Mouse (Mus musculus) brain, embryonic 18.5 days (tissue): ENCODE results near the gene Cirbp.
A peak's percentile ranks its signal among the peaks of the same experiment; 100 is the strongest.

ENCODE experiments used
- DNase-seq: peaks from one replicate; pipeline ENCODE4 v3.0.0-alpha.2; 2012; ENCODE audit warnings: low read depth, low spot score

Cirbp gene

DNA sequence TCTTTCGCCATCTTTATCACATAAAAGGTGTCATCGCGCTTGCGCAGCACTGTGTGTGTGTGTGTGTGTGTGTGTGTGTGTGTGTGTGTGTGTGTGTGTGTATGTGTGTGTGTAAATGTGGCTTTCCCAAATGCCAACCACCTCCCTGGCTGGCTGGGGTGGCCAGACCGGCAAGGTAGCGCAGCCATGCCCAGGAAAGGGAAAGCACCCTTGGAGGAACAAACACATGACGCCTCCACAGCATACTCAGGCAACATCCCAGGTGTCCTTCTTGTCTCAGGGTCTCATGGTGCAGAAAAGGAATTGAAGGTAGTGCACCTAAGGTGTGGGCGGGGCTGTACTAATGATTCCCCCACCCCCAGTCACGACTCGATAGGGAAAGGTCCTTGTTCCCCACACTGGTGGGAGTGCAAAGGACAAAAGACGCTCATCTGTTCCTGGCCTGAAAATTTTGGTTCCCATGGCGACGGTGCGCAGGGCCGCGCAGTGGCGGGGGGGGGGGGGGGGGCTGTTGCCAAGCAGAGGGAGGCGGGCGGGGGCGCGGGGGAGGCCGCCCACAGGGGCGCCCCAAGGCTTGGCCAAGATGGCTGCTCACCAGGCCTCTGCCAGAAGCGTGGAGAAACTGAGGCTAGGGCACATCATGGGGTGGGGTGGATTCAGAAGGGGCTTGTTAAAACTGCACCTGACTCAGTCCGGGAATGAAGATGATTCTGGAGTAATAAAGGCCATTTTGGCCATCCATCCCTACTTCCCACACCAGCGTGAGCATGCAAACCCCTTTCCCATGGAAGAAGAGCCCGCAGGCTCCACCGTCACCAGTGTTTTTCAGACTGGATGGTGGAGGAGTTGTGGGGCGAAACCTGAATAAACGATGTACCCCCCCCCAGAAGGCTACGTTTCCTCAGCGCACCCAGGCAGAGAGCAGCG lies 27.9 kb upstream of the Cirbp start:
- DNase-seq: no peak

DNA sequence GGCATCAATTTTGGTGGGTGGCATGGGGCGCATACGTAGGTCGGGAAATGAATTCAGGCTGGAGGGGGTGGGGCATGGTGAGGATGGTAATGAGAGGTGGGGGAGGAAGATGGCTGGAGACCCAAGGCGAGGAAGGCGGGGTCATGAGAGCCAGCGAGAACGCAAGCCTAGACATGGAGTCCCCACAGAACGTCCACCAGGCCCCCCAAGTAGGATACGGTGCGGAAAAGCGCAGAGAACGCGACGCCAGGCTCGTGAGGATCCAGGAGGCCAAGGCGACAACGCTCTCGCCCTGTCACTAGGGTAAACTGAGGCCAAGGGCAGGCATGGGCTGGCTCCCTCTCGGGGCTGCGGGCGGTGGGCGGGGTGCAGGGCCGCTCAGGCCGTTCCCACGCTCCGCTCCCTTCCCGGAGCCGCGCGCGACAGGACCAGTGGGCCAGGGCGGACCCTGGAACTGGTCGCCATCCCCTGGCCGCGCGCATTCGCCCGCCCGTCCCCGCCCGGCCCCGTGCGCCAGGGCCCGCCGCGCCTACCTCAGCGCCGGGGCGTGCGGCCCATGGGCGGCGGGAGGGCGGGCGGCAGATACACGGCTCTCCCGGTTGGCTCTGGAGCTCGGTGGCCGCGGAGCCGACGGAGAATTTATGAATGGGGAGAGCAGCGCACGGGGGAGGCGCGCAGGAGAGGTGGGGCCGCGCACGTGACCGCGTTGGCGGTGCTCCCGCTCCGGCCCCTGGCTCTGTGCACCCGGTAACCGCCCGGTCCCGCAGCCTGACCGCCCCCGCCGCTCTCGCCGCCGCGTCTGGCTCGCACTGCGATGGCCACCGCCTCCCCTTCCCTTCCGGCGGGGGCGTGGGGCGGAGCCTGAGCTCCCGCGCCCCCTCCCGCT lies 27.0 kb upstream of the Cirbp start, which contains the start of gene Atp5d:
TSS of gene Atp5d (plus strand) at position 80 of the 886 bp plus-strand sequence.
- no peak for DNase-seq

DNA sequence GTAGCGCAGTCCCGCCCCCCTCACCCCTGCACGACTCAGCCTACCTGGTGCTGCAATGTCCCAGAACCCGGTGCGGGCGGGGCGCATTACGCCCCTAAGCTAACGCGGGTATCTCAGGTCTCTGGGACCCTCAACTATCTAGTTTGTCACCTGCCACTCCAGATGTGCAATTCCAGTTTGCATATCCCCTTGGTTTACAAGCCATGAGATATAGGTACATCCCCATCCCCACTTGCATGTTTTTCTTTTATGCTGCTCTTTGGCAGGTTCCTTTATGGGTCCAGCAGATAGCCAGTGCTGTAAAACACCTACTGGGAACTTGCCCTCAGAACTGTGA lies 26.4 kb upstream of the Cirbp start:
- no peak for DNase-seq

DNA sequence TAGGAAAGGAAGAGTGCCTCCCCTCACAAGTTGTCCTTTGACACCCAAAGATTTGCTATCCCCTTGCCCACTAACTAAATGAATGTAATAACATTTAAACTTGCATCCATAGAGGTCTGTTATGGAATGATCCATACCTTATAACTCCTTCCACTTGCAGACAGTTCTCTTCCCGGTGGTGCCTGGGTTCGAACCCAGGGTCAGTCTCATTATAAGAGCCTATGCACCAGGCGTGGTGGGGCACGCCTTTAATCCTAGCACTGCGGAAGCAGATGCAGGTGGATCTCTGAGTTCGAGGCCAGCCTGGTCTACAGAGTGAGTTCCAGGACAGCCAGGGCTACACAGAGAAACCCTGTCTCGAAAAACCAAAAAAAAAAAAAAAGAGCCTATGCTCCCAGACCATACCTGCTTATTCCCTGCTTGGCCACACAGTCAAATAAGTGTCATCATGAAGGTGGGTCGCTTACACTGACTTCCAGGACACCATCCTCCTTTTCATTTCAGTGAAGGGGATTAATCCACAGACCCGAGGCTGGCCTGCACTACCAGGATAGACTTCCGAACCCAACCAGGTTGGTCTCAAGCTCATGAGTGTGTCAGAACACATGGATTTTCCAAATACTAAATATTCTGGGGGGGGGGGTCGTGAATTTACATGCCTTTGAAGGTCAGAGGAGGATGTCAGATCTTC lies 25.7 kb upstream of the Cirbp start:
- no peak for DNase-seq

DNA sequence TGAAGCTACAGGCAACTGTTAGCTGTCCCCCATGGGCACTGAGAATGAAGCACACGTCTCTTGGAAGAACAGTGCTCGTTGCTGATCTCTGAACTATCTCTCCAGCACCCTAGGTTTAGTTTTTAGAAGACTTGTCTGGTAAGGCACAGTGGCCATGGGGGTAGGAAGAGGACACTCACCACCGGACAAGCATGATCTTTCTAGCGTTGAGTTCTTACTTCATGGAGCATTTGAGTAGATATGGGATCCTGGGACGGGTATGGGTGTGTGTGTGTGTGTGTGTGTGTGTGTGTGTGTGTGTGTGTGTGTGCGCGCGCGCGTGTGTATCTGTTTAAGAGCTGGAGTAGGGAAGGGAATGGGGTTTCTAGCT lies 25.1 kb upstream of the Cirbp start, which contains the start of gene Cbarp:
TSS of gene Cbarp (minus strand) at position 170 of the 370 bp plus-strand sequence.
- DNase-seq: no peak

DNA sequence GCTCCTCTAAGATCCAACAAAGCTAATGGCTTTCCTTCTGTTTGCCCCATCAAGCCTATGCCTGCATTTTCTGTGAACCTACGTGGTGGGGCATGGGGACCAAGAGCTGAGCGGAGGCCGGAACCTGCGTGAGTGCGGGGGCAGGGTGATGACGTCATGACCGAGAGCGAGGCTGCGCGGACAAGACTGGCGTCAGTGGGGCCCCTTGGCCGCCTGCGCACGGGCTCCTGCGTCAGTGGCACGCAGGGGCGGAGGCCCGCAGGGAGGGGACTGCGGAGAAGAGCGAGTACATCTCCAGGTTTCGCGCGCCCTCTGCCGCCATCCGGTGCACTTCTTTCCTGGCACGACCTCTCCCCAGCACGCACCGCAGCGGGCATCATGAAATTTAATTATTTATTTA lies 24.5 kb upstream of the Cirbp start:
- DNase-seq: peak; percentile 87

DNA sequence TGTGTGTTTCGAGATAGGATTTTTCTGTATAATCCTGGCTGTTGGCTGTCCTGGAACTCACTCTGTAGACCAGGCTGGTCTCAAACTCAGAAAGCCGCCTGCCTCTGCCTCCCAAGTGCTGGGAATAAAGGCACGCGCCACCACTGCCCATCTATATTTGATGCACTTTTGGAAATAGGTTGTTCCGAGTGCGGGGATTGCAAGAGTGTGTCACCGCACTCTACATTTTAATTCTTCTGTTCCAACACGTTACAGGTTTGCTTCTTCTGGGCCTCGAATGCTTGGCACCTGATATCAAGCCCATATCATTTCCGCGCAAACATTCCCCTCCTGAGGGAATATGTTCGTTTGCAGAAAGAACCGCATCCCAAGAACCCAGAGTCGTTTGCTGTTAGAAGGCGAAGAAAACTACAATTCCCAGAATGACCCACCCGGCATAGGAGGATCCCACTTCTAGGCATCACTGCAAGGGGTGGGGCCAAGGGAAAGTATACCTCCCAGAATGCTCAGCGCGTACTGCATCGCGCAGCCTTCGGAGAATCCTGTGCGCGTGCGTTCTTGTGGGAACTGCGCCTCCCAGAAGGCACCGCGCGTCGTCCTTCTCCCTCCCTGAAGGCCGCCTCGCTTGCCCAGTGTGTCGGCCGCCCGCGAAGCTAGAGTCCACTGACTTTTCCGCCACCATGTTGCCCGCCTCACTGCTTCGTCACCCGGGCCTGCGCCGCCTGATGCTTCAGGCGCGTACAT lies 23.8 kb upstream of the Cirbp start:
- DNase-seq: peak; percentile 98

DNA sequence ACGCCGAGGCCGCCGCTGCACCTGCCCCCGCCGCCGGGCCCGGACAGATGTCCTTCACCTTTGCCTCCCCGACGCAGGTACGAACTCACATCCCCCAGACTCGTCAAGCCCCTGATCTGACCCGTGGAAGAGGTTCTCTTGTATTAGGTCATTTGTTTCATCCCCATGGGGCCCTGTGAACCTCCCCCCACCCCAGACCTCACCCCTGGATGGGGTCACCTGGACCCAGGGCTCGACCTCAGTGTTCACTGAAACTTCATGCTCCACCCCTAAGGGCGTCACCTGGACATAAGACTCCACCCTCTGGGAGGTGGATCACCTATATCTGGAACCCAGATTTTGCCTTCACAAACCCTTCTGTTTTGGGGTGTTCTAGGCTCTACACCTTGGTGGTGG lies 23.3 kb upstream of the Cirbp start:
- DNase-seq: no peak

DNA sequence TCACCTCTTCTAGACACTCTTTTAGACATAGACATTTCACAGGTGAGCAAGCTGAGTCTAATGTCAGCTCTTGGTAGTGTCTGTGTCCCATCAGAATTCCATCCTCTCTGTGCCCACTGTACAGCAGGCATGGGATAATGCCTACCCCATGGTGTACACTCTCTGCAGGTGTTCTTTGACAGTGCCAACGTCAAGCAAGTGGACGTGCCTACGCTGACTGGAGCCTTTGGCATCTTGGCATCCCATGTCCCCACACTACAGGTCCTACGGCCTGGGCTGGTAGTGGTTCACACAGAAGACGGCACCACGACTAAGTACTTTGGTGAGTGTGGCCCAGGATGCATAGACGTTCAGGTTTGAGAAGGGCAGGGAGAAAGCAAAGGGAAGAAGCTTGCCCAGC lies 22.1 kb upstream of the Cirbp start:
- no peak for DNase-seq

DNA sequence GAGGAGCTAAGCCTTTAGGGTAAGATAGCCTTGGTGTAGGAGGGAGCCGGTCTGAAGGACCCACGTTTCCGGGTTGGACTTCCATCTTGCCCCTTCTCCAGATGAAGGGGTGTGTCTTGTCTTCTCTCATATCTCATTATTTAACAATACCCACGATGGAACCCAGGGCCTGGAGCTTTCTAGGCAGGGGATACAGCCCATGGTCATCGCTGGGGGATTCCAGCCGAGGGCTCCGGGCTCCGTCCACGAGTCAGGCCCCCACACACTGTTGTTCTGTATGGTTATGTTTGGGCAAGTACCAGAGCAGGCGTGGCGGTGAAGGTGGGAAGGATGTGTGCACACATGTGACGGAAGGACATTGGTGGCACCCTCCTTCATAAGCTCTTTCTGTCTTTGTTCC lies 21.6 kb upstream of the Cirbp start:
- no peak for DNase-seq

DNA sequence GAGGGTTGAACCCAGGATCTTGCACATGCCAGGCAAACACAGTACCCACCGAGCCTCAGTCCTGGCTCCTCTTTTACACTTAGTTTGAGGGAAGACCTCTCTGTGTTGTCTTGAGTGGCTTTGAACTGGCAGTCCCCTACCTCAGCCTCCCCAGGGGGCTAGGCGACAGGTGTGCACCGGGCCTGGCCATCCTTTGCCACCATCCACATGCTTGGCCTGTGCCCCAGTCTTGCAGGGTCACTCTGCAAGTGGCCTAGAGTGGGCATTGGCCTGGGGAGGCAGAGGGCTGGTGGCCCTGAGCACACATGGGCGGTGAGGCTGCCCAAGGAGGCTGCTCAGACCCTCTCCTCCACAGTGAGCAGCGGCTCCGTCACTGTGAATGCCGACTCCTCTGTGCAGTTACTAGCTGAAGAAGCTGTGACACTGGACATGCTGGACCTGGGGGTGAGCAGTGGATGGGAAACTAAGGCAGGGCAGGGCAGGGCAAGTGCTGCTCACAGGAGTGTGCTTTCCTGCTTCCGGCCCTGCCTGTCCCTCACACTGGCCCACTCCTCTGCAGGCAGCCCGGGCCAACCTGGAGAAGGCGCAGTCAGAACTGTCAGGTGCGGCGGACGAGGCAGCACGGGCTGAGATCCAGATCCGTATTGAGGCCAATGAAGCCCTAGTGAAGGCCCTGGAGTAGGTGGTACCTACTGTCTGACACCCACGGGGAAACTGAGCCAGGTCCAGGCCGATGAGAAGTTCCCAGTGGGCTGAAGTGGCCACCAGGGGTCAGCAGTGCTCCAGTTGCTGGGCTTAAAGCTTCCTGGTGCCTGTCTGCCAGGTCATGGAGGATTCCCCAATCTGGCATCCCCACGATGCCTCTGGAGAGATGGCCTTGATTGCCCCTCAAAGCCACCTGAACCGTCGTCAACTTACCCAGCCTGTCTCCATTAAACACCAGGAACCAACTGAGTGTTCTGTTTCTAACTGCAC lies 20.6 kb upstream of the Cirbp start:
- no peak for DNase-seq

DNA sequence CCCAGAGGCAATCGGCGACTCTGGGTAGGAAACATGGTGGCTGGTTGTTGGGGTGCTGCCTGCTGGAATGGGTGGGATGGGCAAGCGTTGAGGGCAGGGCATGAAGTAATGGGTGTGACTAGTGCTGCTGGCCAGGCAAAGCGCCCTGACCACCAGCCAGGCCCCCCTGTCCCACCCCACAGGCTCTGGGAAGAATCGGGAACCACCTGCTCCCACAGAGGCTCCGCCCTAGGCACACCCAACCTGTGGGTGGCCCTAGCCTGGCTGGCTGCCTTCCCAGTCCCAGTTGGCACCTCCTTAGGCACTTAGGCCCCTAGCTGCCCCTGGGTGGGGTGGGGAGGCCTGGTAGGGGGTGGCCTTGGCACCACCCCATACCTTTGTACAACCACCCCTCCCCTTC lies 19.9 kb upstream of the Cirbp start:
- no peak for DNase-seq

DNA sequence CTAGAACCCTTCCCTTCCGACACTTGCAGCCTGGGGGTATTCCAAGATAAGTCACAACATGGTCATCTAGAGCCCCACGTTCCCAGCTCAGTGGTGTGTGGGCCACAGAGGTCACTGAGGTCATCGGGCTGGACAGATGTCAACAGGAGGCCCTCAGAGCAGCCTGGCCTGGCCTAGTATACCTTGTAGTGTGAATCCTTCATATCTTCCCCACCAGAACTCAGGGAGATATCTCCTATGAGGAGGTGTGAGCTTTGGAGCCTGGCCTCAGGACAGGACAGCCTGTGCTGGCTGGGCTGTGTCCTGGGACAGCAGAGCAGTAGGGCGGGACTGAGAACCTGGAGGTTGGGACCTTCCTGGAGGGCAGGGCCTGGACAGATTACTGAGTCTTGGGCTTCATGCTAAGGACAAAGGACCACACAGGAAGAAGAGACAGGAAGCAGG lies 19.2 kb upstream of the Cirbp start:
- no peak for DNase-seq

DNA sequence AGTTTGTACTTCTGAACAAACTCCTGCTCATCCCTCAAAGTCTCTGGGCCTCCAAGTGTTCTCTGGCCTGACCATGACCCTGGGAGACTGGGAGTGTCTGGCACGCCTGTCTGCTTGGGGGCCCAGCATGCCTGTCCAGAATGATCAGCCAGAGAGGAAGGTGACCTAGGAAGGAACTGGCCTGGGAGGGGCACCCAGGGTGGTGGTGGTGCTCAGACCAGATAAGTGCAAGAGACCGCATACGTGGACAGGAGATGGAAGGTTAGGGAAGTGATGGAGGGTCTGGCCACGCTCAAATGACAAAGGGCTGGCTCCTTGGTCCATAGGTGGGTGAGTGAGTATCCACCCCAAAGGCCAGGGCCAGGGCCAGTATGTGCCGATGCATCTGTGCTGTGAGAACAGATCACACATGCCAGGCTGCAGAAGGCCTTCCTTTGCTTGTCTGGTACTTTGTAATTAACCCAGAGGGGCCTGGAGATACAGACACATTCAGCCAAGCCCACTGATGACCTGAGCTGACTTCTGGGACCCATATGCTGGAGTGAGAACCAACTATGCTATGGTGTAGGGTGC lies 18.6 kb upstream of the Cirbp start:
- DNase-seq: no peak

DNA sequence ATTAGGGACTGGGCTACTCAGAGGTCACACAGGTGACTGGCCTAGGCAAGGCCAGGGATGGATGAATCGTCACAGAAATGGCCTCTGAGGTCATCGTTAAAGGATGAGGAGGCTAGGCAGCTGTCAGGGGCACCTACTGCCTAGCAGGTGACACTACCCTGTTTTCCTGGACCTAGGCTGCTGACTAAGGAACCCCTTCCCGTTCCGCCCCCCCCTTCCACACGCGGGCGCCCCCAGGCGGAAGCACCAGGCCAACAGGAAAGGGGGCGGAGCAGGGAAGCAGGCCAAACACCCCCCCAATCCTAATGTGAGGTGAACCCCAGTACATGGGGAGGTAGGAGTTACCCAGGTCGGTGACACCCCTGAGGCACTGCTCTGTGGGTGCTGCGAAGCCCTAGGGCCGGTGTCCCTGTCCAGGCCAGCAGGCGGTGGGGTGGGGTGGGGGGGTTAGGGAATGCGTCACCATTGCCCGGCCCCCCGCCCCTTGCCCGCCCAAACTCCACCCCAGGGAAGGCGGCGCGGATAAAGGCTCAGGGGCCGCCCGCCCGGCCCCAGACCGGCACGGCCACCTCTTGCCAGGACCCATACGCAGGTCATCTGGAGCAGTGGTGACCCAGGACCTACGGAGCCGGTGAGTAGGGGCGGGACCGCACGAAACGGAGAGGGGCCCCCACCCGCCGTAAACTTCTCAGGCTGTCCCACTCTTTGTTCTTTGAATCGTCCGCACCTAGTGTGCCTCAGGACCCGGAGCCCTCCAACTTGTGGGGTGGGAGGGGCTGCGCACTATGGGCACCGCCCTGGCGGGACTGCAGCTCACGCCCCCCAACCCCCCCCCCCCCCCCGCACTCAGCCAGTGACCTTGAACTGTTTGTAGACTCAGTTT lies 17.8 kb upstream of the Cirbp start, which contains the start of gene Midn:
TSS of gene Midn (plus strand) at position 554 of the 883 bp plus-strand sequence.
- no peak for DNase-seq

DNA sequence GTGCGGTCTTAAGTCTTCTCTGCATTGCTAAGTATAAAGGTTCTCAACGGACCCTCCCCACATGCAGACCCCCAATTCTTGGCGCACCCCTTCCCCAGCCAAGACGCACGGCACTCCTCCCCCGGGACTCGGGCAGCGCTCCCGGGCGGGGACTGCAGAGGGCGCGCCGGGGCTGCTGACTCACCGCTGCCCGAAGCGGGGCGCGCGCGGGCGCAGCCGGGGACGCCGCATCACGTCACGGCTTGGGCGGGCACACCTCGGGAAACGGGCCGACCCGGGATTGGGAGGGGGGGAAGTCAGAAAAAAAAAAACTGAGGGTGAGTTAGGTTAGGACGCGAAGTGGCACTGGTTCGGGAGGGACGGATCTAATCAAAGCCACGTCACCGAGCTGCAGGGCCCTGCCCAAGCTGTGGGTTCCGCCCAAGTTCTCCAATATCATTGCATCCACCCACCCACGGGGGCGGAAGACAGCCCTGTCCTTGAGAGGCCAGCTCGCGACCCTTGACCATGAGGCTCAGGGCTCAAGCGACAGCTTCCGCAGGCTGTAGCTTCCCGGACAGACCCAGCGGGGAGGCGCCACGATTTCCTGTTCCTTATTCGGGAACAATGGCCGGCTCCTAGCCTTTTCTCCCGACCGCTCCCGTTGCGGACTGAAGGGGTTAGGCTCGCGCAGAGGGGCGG lies 17.0 kb upstream of the Cirbp start:
- DNase-seq: no peak

DNA sequence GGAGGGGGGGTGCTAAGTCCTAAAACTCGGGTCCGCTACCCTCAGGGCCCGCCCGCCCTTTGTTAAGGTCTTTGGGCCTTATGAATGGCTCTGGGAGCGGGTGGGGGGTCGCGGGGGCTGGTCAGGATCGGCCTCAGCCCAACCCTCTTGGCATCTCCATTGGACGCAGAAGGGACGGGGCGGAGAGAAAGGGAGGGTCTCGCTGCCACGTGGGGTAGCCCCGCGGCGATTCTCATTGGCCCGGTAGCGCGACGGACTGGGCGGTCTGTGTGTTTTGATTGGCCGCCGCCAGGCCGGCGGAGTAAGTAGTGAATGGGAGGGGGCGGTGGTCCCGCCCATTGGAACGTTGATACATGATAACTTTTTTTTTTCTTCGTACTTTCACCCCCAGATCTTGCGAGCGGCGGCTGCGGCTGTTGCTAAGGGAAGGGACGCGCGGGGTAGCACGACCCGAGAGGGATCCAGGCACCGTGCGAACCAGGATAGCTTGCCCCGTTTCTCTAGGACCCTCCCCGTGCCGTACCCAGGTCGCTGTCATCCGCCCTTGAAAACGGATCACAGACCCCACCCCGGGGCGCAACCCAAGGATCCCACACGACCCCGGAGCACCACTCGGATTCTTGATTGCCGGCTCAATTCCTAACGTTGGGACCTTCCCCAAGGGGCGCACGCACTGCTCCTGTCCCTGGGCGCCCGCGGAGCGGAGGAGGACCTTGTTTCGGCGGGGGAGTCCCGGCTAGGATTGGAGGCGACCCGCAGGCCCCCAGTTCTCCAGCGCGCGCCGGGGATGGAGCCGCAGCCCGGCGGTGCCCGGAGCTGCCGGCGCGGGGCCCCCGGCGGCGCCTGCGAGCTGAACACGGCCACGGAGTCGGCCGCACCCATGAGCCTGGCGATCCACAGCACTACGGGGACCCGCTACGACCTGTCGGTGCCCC lies 16.2 kb upstream of the Cirbp start:
- DNase-seq: peak; percentile 99
